Mouse (Mus musculus) megakaryocyte progenitor cell, adult 5-6 weeks (primary cell): ENCODE measurements around the gene Reln. TPM values are rescaled to one million over a fixed set of nuclear protein-coding genes. Genes with fewer than 3 reads are reported as not detected.
A peak's percentile ranks its signal among the peaks of the same experiment; 100 is the strongest.

Source experiments
- ATAC-seq: replicated peaks from 2 replicates; pipeline ENCODE4 v1.8.0; 2016; ENCODE audit warnings: mild to moderate bottlenecking, moderate TSS enrichment, inconsistent platforms; ENCODE audit not compliant: poor library complexity
- total RNA-seq, 2 experiments: library from RNA; stranded (forward) in 1 of 2; stranded (reverse) in 1 of 2; fragments of 157-497, 149-512 nt in 1 of 2; fragments of 200-1000 nt in 1 of 2; gene quantifications; 2 replicates each; pipeline versions ENCODE4 v1.2.3 to v1.2.4; 2015 to 2017

Reln gene
- total RNA-seq, 2 experiments from 2014 or later, result not detected

DNA sequence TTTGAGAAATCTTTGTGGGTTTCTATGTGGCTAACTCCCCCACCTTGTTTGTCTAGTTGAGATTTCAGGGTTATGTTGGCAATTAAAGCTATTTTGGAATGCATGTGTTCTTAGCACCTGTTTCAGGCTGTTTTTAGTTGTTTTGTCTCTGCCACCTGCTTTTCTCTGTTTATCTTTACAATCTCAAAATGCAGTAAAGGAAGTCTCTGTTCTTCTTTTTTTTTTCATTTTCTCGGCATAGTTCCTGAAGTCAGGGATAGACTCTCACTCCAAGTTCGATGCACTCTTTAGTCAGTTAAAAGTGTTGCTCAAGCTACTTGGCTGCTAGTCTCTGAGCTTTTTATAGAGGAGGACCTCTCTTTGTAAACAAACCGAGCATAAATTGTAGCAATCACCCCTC is 320.4 kb downstream of the Reln start:
- no peak for ATAC-seq

DNA sequence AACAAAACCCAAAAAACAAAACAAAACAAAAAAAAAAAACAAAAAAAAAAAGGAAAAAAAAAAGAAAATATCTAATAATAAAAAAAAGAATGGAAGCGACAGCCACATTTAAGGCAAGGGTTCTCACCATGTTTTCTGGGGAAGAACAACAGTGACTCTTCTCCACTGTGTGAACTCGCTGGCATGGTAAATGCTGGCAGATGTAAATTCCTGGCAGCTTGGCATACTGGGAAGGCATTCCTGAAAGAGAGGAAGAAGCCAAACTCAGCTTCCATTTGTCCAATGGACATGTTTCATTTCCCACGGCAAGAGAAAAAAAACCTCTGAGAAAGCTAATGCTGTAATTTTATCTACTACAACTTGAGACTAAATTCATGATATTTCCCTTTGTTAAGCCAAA is 326.6 kb downstream of the Reln start:
- no peak for ATAC-seq

DNA sequence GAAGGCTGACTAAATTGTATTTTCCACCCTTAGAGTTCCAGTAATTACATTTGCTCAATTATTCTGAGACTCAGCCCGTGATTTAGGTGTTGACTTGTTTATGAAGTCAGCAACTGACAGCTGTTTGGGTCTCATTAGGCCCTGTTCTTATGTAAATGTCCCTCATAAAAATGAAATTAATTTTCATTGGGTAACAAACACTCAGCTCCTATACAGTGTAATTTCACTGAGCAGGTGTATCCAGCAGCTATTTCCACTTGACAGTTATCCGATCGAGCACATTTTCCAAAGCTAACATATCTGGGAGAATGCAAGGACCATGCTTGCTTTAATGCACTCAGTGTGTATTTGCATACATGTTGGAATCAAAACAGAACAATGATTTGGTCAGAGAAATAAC is 330.0 kb downstream of the Reln start:
- no peak for ATAC-seq

DNA sequence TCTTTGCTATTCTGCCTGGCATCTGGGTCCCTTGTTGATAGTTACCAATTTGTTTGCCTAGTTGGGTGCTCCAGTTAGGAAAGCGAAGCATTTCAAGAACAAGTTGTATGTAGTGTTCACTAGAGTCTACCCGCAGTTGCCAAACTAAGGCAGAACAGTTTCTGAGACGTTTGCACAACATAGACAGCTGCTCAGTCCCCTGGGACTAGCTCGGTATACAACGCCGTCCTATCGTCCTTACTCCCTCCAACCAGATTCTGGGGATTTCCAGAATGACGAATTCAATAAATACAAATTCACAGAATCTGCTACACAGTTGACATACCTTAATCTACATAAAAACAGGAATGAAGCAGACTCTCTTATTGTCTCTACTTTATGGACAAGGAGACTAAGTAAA is 335.4 kb downstream of the Reln start:
- ATAC-seq, result no peak

DNA sequence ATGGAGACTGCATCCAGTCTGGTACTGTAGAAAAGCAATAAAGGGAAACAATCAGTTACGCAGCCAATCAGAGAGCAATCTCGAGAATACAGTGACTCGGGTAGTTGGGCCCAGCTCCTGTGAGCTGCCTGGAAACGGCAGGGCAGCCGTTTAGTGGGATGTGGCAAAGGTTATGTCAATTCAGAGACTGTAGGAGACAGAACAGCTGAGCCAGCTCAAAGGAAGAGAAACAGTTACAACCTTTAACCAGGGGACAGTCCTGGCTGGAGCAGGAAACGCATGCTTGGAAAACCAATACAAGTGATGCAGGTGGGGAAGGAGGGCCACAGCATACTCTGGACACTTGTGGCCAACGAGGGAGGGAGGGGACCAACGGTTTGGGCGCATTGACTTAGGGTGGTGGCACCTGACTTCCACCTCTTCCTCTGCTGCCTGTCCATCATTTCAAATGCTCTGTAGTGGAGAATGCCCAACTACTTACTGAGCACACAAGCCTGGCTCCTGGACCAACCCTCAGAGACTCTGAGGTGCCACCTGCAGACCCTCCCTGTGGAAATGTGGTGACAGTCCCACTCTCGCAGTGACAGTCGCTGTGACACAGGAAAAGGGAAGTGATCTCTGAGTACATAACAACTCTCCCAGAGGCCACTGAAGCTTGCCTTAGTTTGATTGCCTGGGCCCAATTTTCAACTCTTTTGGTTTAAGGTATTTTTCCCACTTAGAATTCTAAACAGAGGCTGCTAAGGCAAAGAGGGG is 337.0 kb downstream of the Reln start:
- ATAC-seq, result no peak

DNA sequence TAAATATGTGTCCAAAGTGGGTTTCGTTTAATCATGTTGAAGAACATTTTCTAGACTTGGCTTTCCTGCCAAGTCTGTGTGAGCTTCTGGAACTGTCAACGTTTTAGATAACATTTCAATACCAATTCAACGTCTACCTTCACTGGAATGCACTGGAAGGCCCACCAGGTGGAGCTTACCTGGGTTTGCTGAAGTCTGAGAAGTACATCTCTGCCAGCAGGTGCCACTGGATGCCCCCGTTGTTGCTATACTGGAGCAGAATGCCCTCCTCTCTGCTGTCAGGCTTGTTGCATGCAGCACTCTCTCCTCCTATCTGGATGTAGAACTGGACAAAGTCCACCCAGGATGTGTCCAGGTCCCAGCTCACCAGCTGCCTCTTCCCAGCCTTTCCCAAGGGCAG is 340.6 kb downstream of the Reln start:
- ATAC-seq, result no peak

DNA sequence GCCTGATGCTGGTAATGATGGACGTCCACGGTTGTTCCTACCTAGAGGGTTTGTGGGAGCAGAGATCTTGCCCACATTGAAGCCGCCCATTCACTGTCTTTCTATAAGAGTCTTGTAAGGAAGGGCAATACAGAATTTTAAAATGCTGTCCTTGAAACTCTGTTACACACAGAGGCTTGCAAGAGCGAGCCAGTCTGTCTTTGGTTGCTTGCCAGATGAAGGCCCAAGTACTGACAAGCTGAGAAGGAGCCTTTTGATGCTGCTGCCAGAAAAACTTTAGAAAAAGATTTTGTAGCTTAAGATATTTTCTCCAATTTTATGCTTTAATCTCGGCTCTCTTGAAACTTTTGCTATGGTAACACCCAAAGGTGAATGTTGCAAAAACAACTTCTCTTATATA is 356.8 kb downstream of the Reln start:
- no peak for ATAC-seq

DNA sequence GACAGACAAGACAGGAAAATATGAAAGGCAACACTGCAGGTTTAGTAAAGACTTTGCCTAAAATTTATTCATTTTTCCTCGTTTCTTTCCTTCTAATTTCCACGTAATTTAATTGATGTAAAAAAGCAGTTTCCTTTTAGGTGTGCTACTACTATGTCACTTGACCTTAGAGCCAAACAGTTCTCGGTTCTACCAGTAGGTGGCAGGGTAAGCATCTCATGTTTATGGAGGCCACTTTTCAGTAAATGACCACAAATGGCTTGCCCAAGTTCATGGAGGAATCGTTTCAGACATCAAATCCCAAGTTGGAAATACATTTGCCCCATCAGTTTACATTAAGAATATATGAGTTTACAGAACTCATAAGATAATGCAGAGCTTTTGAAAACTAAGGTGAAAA is 358.2 kb downstream of the Reln start:
- peak; percentile 72 for ATAC-seq

DNA sequence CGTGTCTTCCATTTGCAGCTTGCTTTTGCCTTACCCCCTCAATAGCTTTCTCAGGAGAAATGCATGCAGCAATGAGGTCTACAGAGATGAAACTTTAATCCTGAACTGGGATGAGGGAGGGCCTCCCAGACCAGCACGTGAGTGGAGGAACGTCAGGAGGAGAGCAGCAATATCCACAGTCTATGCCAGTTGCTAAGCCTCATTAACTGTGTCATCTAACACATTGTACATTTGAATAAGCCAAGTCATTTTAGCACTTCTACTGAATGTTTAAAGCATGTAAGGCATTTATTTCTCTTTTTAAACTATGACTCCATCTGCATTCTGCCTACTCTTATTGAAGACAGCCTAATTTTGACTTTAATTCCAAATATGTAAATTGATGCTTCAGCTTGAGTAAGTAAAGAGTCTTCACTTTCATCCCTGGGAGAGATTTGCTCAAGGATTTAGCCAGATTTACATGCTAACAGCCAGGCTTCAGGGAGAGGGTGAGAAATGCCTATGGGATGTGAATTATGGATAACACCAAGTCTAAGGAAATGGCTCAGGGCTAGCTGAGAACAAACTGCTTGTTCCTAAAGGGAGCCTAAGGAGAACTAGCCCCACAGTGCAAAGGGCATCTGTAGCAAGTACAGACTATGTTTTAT is 361.4 kb downstream of the Reln start:
- no peak for ATAC-seq

DNA sequence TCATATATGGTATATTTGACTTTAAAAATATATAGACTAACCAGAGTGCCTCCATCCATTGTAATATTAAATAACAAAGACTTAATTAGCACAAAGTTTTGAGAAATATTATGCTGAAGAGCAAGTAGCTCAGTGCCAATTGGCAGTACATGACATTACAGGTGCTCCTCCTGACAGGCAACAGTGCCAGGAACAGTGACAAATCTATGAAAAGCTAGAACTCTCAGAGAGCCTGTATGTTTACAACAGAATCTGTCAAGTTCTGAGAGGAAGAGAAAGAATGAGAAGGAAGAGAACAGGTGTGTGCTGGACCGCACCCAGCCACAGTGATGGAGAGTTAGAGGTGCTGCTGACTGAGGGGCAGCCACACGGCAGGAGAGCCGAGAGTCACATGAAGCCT is 363.3 kb downstream of the Reln start:
- no peak for ATAC-seq

DNA sequence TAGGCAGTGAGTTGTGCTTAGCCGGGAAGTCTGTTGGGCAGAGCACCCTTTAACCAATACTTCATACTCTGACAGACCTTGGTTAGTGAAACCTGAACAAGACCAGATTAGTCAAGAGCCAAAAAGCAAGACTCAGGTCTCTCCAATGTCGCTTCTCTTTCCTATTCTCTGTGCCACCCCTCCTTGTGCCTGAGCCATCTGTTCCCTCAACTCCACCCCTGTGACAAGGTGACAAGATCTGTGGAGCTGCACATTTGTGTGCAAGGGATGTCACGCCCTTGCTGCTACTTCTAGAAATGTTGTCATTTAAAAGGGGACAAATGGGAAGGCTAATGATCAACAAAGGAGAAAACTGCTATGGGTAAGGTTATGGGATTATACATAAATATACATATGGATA is 364.0 kb downstream of the Reln start:
- ATAC-seq, result no peak

DNA sequence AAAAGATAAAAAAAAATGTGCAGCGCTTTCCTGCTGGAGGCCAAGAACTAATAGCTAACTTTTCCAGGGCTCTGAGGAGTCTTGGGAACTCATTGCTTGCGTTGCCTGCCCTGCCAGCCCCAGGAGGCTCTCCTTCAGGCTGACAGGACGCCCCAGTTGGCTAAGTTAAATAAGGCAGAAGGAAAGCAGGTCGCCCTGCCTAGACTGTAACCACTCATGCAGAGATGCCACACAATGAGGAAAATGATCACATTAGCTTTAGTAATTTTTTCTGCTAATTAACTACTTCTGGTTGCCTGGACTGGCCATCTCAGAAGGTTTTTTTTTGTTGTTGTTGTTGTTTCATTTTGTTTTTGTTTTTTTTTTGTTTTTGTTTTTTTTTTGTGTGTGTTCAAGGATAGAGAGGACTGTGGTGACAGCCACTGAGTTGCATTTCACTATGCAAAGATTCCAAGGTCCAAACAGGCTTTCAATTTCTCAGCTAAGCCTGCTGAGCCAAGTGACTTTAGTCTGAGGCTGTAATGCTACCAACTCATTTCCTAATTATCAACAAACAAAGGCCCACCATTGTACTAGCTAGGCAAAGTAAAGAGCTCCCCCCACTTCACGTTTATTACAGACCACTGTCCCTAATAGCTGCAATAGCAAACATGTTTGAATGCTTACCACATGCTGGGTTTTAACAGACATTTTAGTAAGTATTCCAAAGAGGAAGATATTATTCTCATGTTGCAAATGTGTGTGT is 371.1 kb downstream of the Reln start:
- ATAC-seq, result no peak

DNA sequence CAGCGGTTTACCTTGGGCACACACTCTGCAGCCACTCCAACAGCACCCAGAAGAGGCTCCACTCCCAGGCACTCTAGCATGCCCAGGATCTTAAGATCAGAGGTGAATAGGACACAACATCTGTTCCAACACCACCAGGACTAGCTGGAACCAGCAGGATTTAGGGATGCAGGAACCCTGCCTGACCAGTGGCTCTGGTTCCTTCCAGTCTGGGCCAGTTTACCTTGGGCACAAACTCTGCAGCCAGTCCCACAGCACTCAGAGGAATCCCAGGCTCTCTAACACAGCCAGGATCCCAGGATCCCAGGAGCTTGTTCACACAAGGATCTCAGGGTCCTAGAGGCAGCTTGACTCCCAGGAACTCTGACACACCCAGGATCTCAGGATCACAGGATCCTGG is 382.7 kb downstream of the Reln start:
- no peak for ATAC-seq

DNA sequence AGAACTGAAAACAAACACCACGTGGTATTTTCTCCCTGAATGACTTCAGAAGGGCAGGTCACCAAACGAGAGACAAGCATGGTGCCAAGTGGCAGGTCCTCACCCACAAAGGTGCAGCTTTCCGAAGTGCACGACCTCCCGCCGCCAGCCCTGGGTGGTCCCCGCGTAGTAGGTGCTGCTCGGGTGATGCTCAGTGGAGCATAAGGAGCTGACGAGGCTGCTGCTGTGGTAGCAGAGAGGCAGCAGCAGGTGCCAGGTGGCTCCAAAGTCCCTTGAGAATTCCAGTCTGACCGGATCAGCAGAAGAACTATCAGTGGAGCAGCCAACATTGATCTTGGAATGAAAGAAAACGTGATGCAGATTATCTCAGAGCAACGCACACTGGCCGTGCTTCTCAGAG is 384.4 kb downstream of the Reln start:
- no peak for ATAC-seq

DNA sequence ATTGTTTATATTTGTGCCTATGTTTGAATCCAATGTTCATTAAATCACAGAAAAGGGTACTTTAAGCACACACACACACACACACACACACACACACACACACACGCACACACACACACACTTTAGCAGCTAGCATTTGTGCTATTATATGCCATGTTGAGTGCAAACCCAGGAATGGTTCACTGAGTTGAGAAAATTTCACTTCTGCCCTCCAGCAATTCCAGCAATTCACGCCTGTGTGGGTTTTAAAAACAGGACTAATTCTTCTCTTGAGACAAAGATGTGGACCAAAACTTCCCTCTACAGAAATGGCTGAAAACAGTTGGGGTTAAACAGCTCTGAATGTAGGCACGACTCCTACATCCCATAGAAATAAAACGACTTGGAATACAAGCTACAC is 386.9 kb downstream of the Reln start:
- ATAC-seq, result no peak

DNA sequence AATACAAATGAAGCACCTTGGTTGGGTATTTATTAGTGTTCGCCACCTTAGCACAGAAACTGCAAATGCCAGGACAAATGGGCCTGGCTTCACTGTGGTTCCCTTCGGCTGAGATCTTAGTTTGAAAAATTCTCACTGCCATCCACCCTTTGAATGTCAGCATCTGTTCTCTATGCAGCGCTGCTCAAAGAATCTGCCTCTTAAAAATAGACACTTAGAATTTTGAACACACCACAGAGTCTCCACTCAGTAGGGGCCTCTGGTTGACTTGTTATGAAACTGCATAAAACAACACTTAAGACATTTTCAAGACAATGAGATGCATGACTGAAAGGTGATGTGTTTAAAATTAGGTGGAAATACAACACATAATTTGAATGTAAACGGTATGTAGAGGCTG is 387.4 kb downstream of the Reln start:
- no peak for ATAC-seq

DNA sequence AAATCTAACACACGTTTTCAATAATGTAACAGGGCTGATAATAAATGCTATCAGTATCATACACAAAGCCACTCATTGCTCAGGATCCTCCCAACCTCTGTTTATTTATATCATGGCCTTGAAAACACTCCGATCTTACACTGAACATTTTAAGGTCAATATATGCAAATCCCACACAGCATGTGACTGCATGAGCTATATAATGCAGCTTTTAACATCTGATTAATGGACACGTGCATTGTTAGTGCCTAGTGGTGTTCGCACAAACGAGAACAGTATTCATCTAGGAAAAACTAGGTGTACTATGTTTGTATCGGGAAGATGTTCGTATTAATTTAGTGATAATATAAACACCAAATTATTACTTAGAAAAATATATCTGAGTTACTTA is 395.0 kb downstream of the Reln start:
- ATAC-seq, result no peak

DNA sequence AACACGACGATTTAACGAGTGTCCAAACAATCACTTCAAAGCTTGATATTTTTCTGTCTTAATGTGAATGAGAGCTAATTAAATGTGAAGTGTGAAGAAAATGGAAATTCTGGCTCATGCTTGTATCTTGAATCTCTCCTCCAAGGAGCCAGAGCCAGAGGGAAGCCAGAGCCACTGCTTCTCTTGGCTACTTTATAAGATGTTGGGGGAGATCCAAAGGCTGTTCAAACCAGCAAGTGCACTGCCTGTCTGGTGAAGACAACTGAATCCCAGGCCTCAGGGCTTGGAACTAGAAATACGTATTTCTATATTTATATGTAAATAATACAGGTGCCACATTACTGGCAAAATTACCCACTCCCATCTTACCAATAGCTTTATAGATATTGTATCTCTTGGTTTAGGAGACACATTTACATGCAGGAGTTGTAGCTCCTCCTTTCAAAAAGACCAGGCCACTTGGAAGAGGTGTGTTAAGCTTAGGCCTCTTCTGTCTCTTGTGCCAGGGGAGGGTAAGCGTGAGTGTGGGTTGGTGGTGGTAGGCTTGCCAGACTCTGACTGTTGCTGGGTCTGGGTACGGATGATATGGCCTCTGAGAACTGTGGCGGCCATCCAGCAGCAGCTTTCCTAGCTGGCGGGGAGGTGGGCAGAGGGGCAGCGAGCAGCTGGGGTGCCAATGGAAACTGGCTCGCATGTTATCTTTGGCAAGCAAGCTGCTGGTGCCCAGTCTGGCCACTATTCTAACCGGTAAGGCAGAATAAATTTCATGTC is 395.6 kb downstream of the Reln start:
- no peak for ATAC-seq

DNA sequence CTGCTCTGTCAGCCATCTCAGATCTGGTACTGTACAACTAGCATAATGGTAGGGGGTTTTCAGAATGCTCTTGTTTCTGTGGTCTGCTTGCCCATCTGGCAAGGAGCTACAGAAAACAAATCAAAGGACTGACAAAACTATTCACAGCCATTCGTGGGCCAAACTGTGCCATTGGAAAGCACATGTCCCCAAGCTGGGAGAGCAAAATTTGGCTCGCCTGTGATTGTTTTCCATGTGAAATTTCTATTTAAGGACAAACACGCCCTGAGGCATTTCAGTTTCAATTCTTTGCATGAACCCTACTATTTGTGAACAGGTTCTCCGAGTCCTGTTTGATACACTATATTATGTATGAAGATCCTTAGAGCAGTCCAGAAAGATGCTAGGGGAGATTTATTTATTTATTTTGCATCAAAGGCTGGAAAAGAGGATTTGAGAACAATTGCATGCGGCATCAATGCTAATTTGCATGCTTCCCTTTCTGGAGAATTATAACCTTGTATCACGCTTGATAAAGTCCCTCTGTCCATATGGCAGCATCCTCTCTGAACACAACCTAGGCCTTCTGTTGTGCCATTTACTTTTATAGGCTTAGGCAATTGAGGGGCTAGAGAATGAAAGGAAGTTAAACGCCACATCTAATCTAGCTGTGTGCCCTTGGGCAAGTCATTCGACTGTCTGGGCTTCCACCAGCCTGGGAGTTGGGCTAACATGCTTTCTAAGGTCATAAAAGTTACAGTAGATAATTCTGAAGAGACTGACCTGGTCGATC is 396.7 kb downstream of the Reln start:
- ATAC-seq, result no peak

DNA sequence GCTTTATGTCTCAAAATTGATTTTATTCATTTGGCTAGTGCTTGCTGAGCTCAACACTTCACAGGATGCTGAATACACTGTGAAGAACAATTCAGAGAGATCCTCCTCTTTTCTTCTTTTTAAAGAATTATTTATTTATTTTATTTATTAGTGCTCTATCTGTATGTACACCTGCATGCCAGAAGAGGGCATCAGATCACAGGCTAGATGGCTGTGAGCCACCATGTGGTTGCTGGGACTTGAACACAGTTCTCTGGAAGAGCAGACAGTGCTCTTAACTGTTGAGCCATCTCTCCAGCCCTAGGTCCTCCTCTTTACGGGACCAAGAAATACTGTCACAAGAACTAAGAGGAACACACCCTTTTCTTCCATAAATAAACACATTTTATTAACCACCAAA is 399.9 kb downstream of the Reln start:
- ATAC-seq, result no peak

DNA sequence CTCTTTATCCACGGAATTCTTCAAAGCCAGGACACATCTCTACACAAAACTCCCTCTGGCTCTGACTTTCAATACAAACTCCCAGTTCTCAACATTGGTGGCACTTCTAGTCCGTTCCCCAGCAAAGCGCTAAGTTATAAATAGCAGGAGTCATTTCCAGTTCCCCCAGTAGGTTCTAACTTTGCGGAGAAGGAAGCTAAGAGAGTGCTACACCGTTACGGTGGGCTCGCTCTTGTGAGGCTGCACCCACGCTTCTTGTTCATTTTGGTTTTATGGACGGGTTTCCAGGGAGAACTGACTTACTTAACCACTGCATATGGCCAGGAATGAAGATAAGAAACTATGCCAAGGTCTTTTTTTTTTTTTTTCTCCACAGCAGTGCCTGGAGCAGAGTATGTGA is 405.1 kb downstream of the Reln start:
- no peak for ATAC-seq
